In genomic region chr1:88140492-88140891, GRCm38 (mm10) we compare ENCODE assay signal across 21 mouse cellular contexts. TPM values are rescaled to one million over a fixed set of nuclear protein-coding genes. Genes with fewer than 3 reads are reported as not detected.
A peak's percentile ranks its signal among the peaks of the same experiment; 100 is the strongest.
DNase-seq lines count a peak whose midpoint lies in the region; ATAC-seq and TF ChIP-seq lines count a peak whose summit lies in the region.
"Not testable (repeated sequence)": the region's sequence is repeated elsewhere in the genome, so short reads cannot be mapped to it uniquely, and the experiment has no call there.
"Had no signal": no experiment of that assay in that cellular context is flagged by ENCODE, and none has a peak within 500 bp of the region (broad histone marks: within the 10 kb centered on the region; RNA-seq: fewer than 3 reads in every experiment).

No protein-coding gene starts in this region.

- 29% methylated on average over 1 of the region's 1 CpGs for WGBS in intestine, postnatal 0 days
- WGBS in kidney, embryonic 16.5 days: 42% methylated on average over 1 of the region's 1 CpGs
- WGBS in liver, embryonic 11.5 days: 44% methylated on average over 1 of the region's 1 CpGs
- 44% methylated on average over 1 of the region's 1 CpGs for WGBS in lung, embryonic 14.5 days

- H3K36me3 ChIP-seq in G1E (replicated peaks); intestine, postnatal 0 days (ENCODE audit: control insufficient read depth, insufficient read depth); kidney, embryonic 16.5 days (ENCODE audit: insufficient read depth, low read length); liver, embryonic 11.5 days (ENCODE audit: control insufficient read depth, insufficient read depth, low read length); lung, embryonic 14.5 days (ENCODE audit: insufficient read depth): not testable (repeated sequence)

- not testable (repeated sequence) for H3K27ac ChIP-seq in intestine, postnatal 0 days (ENCODE audit: low read depth, low read length); kidney, embryonic 16.5 days (ENCODE audit: low read length); liver, embryonic 11.5 days (ENCODE audit: low read depth, low read length); lung, embryonic 14.5 days (ENCODE audit: low read depth)

- ATAC-seq in G1E (ENCODE audit: extremely low read depth, insufficient number of reproducible peaks, low FRiP score, poor library complexity, severe bottlenecking): peak; percentile 87
- ATAC-seq in granulocyte monocyte progenitor cell, adult 5-6 weeks (replicated peaks; ENCODE audit: poor library complexity, severe bottlenecking): peak; percentile 42; the same call in 1 of the 2 replicates
- ATAC-seq in intestine, postnatal 0 days: peak; percentile 72
- peak; percentile 83 for ATAC-seq in kidney, embryonic 16.5 days (ENCODE audit: low FRiP score, low TSS enrichment)
- peak; percentile 96 for ATAC-seq in liver, embryonic 11.5 days (replicated peaks; ENCODE audit: low FRiP score)
- ATAC-seq in lung, embryonic 14.5 days (ENCODE audit: insufficient read depth): peak; percentile 56; the same call in 1 of the 2 replicates
- peak; percentile 70 for ATAC-seq in megakaryocyte progenitor cell, adult 5-6 weeks (replicated peaks; ENCODE audit: poor library complexity)

- DNase-seq in G1E (ENCODE audit: low spot score); liver, embryonic 11.5 days (ENCODE audit: low spot score): not testable (repeated sequence)
- peak; percentile 30 for DNase-seq in lung, embryonic 14.5 days
- DNase-seq in yolk sac, embryonic 10.5 days (ENCODE audit: low spot score): peak; percentile 47

- H3K9ac ChIP-seq in intestine, postnatal 0 days (ENCODE audit: low read depth, low read length); kidney, embryonic 16.5 days (replicated peaks; ENCODE audit: low read length); liver, embryonic 11.5 days (ENCODE audit: low read depth, low read length); lung, embryonic 14.5 days: not testable (repeated sequence)

- not testable (repeated sequence) for TF ChIP-seq CTCF in G1E (IDR thresholded peaks at IDR 0.05; ENCODE audit: low read depth, low read length); intestine, postnatal 0 days (IDR thresholded peaks at IDR 0.05; ENCODE audit: low read depth); lung, embryonic 14.5 days (IDR thresholded peaks at IDR 0.05; ENCODE audit: low read depth)

- peaks cover 15% of the 10 kb centered on the region for H3K4me1 ChIP-seq in G1E (ENCODE audit: insufficient read depth, low read depth, low read length)
- not testable (repeated sequence) for H3K4me1 ChIP-seq in intestine, postnatal 0 days (replicated peaks; ENCODE audit: control insufficient read depth, insufficient read depth, low read length); kidney, embryonic 16.5 days (ENCODE audit: insufficient read depth, low read length); liver, embryonic 11.5 days (replicated peaks; ENCODE audit: control insufficient read depth, insufficient read depth, low read length); lung, embryonic 14.5 days (ENCODE audit: insufficient read depth)

- H3K27me3 ChIP-seq in G1E (ENCODE audit: insufficient read depth, low read length); intestine, postnatal 0 days (replicated peaks; ENCODE audit: control insufficient read depth, insufficient read depth, low read length); kidney, embryonic 16.5 days (ENCODE audit: insufficient read depth, low read length); liver, embryonic 11.5 days (replicated peaks; ENCODE audit: control insufficient read depth, insufficient read depth, low read length); lung, embryonic 14.5 days (ENCODE audit: insufficient read depth, low read length): not testable (repeated sequence)

- not testable (repeated sequence) for H3K9me3 ChIP-seq in G1E (replicated peaks); intestine, postnatal 0 days (ENCODE audit: control insufficient read depth); kidney, embryonic 16.5 days (ENCODE audit: low read length); liver, embryonic 11.5 days (ENCODE audit: control insufficient read depth, low read length); lung, embryonic 14.5 days (ENCODE audit: low read depth, low read length)

- H3K4me2 ChIP-seq in intestine, postnatal 0 days (replicated peaks; ENCODE audit: low read depth); kidney, embryonic 16.5 days (replicated peaks; ENCODE audit: low read depth, low read length); liver, embryonic 11.5 days; lung, embryonic 14.5 days: not testable (repeated sequence)

- not testable (repeated sequence) for H3K4me3 ChIP-seq in G1E (ENCODE audit: low read depth, low read length); intestine, postnatal 0 days (ENCODE audit: low read depth, low read length); kidney, embryonic 16.5 days (ENCODE audit: low read length); liver, embryonic 11.5 days (ENCODE audit: low read depth, low read length); lung, embryonic 14.5 days (ENCODE audit: low read depth, low read length)

RNA-seq across cellular contexts. Expression of gene Ugt1a6a, which starts 5.9 kb away (rescaled TPM):
- total RNA-seq in G1E (2014; fragmentation: Nextera tagmentation) (0.60 TPM in 1 of 2 replicates, not detected in the other), G1E (2017) (0.23 and 0.98 TPM in 2 replicates)
- polyA plus RNA-seq in G1E (2012): not detected in 2 replicates
- 9.2 TPM in 2 replicates for total RNA-seq in granulocyte monocyte progenitor cell, adult 5-6 weeks (2014; fragmentation: Nextera tagmentation)
- total RNA-seq in granulocyte monocyte progenitor cell, adult 5-6 weeks (2017): 2.3 and 2.6 TPM in 2 replicates
- 5.7 and 5.8 TPM in 2 replicates for polyA plus RNA-seq in intestine, postnatal 0 days (2015; fragmentation: Nextera tagmentation; extraction: Ambion mirVana)
- 6.0 and 6.7 TPM in 2 replicates for polyA plus RNA-seq in kidney, embryonic 16.5 days (2015; fragmentation: Nextera tagmentation; extraction: Ambion mirVana)
- polyA plus RNA-seq in liver, embryonic 11.5 days (2014; fragmentation: Nextera tagmentation; extraction: Ambion mirVana): 0.62 and 0.80 TPM in 2 replicates
- 0.96 and 1.2 TPM in 2 replicates for polyA plus RNA-seq in lung, embryonic 14.5 days (2014; fragmentation: Nextera tagmentation; extraction: Ambion mirVana)
- 2.6 and 2.7 TPM in 2 replicates for total RNA-seq in megakaryocyte progenitor cell, adult 5-6 weeks (2015)
- total RNA-seq in megakaryocyte progenitor cell, adult 5-6 weeks (2017): 0.71 and 2.0 TPM in 2 replicates

RNA-seq across cellular contexts. Expression of gene Ugt1a5, which starts 25.3 kb away (rescaled TPM):
- total RNA-seq in G1E (2014; fragmentation: Nextera tagmentation) (not detected in 2 replicates), G1E (2017) (0.05 TPM in 1 of 2 replicates, not detected in the other)
- polyA plus RNA-seq in G1E (2012): not detected in 2 replicates
- total RNA-seq in granulocyte monocyte progenitor cell, adult 5-6 weeks (2014; fragmentation: Nextera tagmentation): 1.4 and 7.4 TPM in 2 replicates
- total RNA-seq in granulocyte monocyte progenitor cell, adult 5-6 weeks (2017): 0.98 and 0.99 TPM in 2 replicates
- polyA plus RNA-seq in intestine, postnatal 0 days (2015; fragmentation: Nextera tagmentation; extraction: Ambion mirVana): not detected in 2 replicates
- polyA plus RNA-seq in kidney, embryonic 16.5 days (2015; fragmentation: Nextera tagmentation; extraction: Ambion mirVana): not detected in 2 replicates
- not detected in 2 replicates for polyA plus RNA-seq in liver, embryonic 11.5 days (2014; fragmentation: Nextera tagmentation; extraction: Ambion mirVana)
- 0.08 TPM in 1 of 2 replicates, not detected in the other for polyA plus RNA-seq in lung, embryonic 14.5 days (2014; fragmentation: Nextera tagmentation; extraction: Ambion mirVana)
- 1.0 and 2.5 TPM in 2 replicates for total RNA-seq in megakaryocyte progenitor cell, adult 5-6 weeks (2015)
- 0.81 TPM in 1 of 2 replicates, not detected in the other for total RNA-seq in megakaryocyte progenitor cell, adult 5-6 weeks (2017)
- total RNA-seq: forebrain, postnatal 0 days had no signal
- polyA plus RNA-seq: cortical plate, adult 2 months; embryonic facial prominence, embryonic 12.5 days; forebrain, postnatal 0 days; heart, embryonic 15.5 days; hindbrain, embryonic 10.5 days; limb, embryonic 10.5 days; midbrain, embryonic 12.5 days; neural tube, embryonic 13.5 days; spleen, adult 2 months had no signal

RNA-seq across cellular contexts. Expression of gene Ugt1a6b, which starts 37.4 kb away (rescaled TPM):
- not detected in 2 replicates for total RNA-seq in G1E (2014; fragmentation: Nextera tagmentation)
- 0.27 and 0.41 TPM in 2 replicates for total RNA-seq in G1E (2017)
- polyA plus RNA-seq in G1E (2012): not detected in 2 replicates
- 0.88 and 1.3 TPM in 2 replicates for total RNA-seq in granulocyte monocyte progenitor cell, adult 5-6 weeks (2014; fragmentation: Nextera tagmentation)
- 1.5 and 1.6 TPM in 2 replicates for total RNA-seq in granulocyte monocyte progenitor cell, adult 5-6 weeks (2017)
- polyA plus RNA-seq in intestine, postnatal 0 days (2015; fragmentation: Nextera tagmentation; extraction: Ambion mirVana): 0.35 and 0.58 TPM in 2 replicates
- 0.81 and 0.82 TPM in 2 replicates for polyA plus RNA-seq in kidney, embryonic 16.5 days (2015; fragmentation: Nextera tagmentation; extraction: Ambion mirVana)
- 0.11 and 0.31 TPM in 2 replicates for polyA plus RNA-seq in liver, embryonic 11.5 days (2014; fragmentation: Nextera tagmentation; extraction: Ambion mirVana)
- 0.38 TPM in 1 of 2 replicates, not detected in the other for polyA plus RNA-seq in lung, embryonic 14.5 days (2014; fragmentation: Nextera tagmentation; extraction: Ambion mirVana)
- total RNA-seq in megakaryocyte progenitor cell, adult 5-6 weeks (2015): 0.91 and 1.0 TPM in 2 replicates
- 0.87 and 1.6 TPM in 2 replicates for total RNA-seq in megakaryocyte progenitor cell, adult 5-6 weeks (2017)
- total RNA-seq: left cerebral cortex, adult 2 months had no signal
- polyA plus RNA-seq: embryonic facial prominence, embryonic 12.5 days; heart, embryonic 15.5 days; hindbrain, embryonic 10.5 days; limb, embryonic 10.5 days; midbrain, embryonic 12.5 days; neural tube, embryonic 13.5 days had no signal

RNA-seq across cellular contexts. Expression of gene Ugt1a7c, which starts 45.6 kb away (rescaled TPM):
- total RNA-seq in G1E (2014; fragmentation: Nextera tagmentation): 0.30 and 0.63 TPM in 2 replicates
- 3.9 and 4.5 TPM in 2 replicates for total RNA-seq in G1E (2017)
- 0.08 and 0.18 TPM in 2 replicates for polyA plus RNA-seq in G1E (2012)
- 25.2 and 25.5 TPM in 2 replicates for total RNA-seq in granulocyte monocyte progenitor cell, adult 5-6 weeks (2014; fragmentation: Nextera tagmentation)
- 49.7 and 55.1 TPM in 2 replicates for total RNA-seq in granulocyte monocyte progenitor cell, adult 5-6 weeks (2017)
- 57.4 and 60.9 TPM in 2 replicates for polyA plus RNA-seq in intestine, postnatal 0 days (2015; fragmentation: Nextera tagmentation; extraction: Ambion mirVana)
- 10.5 and 10.9 TPM in 2 replicates for polyA plus RNA-seq in kidney, embryonic 16.5 days (2015; fragmentation: Nextera tagmentation; extraction: Ambion mirVana)
- 1.6 and 2.8 TPM in 2 replicates for polyA plus RNA-seq in liver, embryonic 11.5 days (2014; fragmentation: Nextera tagmentation; extraction: Ambion mirVana)
- 1.5 and 1.7 TPM in 2 replicates for polyA plus RNA-seq in lung, embryonic 14.5 days (2014; fragmentation: Nextera tagmentation; extraction: Ambion mirVana)
- 24.0 and 29.5 TPM in 2 replicates for total RNA-seq in megakaryocyte progenitor cell, adult 5-6 weeks (2015)
- total RNA-seq in megakaryocyte progenitor cell, adult 5-6 weeks (2017): 37.6 and 47.2 TPM in 2 replicates

RNA-seq across cellular contexts. Expression of gene Ugt1a8, which starts 52.9 kb away (rescaled TPM):
- total RNA-seq in G1E (2014; fragmentation: Nextera tagmentation): not detected in 2 replicates
- 0.17 TPM in 1 of 2 replicates, not detected in the other for total RNA-seq in G1E (2017)
- polyA plus RNA-seq in G1E (2012): not detected in 2 replicates
- not detected in 2 replicates for total RNA-seq in granulocyte monocyte progenitor cell, adult 5-6 weeks (2014; fragmentation: Nextera tagmentation)
- total RNA-seq in granulocyte monocyte progenitor cell, adult 5-6 weeks (2017): not detected in 2 replicates
- polyA plus RNA-seq in intestine, postnatal 0 days (2015; fragmentation: Nextera tagmentation; extraction: Ambion mirVana): 0.05 and 0.08 TPM in 2 replicates
- polyA plus RNA-seq in kidney, embryonic 16.5 days (2015; fragmentation: Nextera tagmentation; extraction: Ambion mirVana): 0.13 TPM in 1 of 2 replicates, not detected in the other
- polyA plus RNA-seq in liver, embryonic 11.5 days (2014; fragmentation: Nextera tagmentation; extraction: Ambion mirVana): not detected in 2 replicates
- polyA plus RNA-seq in lung, embryonic 14.5 days (2014; fragmentation: Nextera tagmentation; extraction: Ambion mirVana): not detected in 2 replicates
- not detected in 2 replicates for total RNA-seq in megakaryocyte progenitor cell, adult 5-6 weeks (2015)
- not detected in 2 replicates for total RNA-seq in megakaryocyte progenitor cell, adult 5-6 weeks (2017)
- total RNA-seq: adrenal gland, postnatal 4 days; forebrain, postnatal 0 days; gastrocnemius, adult 18-20 months; left cerebral cortex, adult 2 months had no signal
- polyA plus RNA-seq: cortical plate, adult 2 months; embryonic facial prominence, embryonic 12.5 days; forebrain, postnatal 0 days; heart, embryonic 15.5 days; hindbrain, embryonic 10.5 days; limb, embryonic 10.5 days; midbrain, embryonic 12.5 days; neural tube, embryonic 13.5 days; spleen, adult 2 months; testis, adult 2 months had no signal

Comparison
In these comparisons a context has a peak if more than half of its experiments do, and no peak if none do; other contexts are left out.
1. ATAC-seq: peak in every context shown above with its lines; median percentile 96 in liver, embryonic 11.5 days; 87 in G1E; 83 in kidney, embryonic 16.5 days; 72 in intestine, postnatal 0 days; 70 in megakaryocyte progenitor cell, adult 5-6 weeks; 56 in lung, embryonic 14.5 days; 42 in granulocyte monocyte progenitor cell, adult 5-6 weeks.